ENCODE assay signal across 9 mouse cellular contexts in genomic region chr11:108223154-108223553, GRCm38 (mm10).
DNase-seq lines count a peak whose midpoint lies in the region; ATAC-seq lines count a peak whose summit lies in the region.
"Had no signal": no experiment of that assay in that cellular context is flagged by ENCODE, and none has a peak within 500 bp of the region (broad histone marks: within the 10 kb centered on the region; RNA-seq: fewer than 3 reads in every experiment).

No protein-coding gene starts in this region.

- H3K9me3 ChIP-seq in midbrain, embryonic 16.5 days (replicated peaks; ENCODE audit: control insufficient read depth, low read length, poor library complexity, severe bottlenecking), result no peaks in the 10 kb centered on the region

- H3K4me1 ChIP-seq in brown adipose tissue, adult 24 weeks (ENCODE audit: control insufficient read depth, insufficient read depth, insufficient read length, low read length), result peaks cover 3% of the 10 kb centered on the region; the same call in 1 of the 2 replicates
- peaks cover 12% of the 10 kb centered on the region for H3K4me1 ChIP-seq in midbrain, embryonic 16.5 days (ENCODE audit: control insufficient read depth, insufficient read depth, low read length)

- no peaks in the 10 kb centered on the region for H3K36me3 ChIP-seq in midbrain, embryonic 16.5 days (ENCODE audit: control insufficient read depth, insufficient read depth, low read length)

- H3K27ac ChIP-seq in brown adipose tissue, adult 24 weeks (replicated peaks; ENCODE audit: low read depth, low read length), result peak overlapping the region; percentile 39; the same call in 1 of the 2 replicates
- H3K27ac ChIP-seq in midbrain, embryonic 16.5 days (ENCODE audit: low read length), result no peak overlapping the region
- H3K27ac ChIP-seq: kidney, postnatal 0 days had no signal

- no peak overlapping the region for H3K9ac ChIP-seq in midbrain, embryonic 16.5 days (ENCODE audit: low read depth, low read length)

- peak; percentile 27 for DNase-seq in left cerebral cortex, adult 11 months (ENCODE audit: low spot score)
- DNase-seq in left cerebral cortex, postnatal 4 days, result no peak
- DNase-seq in layer of hippocampus, adult 8-10 months (ENCODE audit: low spot score in 2 of 2), result peak; percentile 43 to 50
- DNase-seq in ovary, postnatal 36 days (ENCODE audit: low spot score), result no peak
- DNase-seq in adrenal gland, adult 8-10 months, result no peak

- 81% methylated on average over 6 of the region's 6 CpGs for WGBS in midbrain, embryonic 16.5 days

- no peak overlapping the region for H3K4me2 ChIP-seq in midbrain, embryonic 16.5 days (ENCODE audit: low read length)

- intact Hi-C loops in left cerebral cortex, postnatal 4 days (cut with DNase I), result no loop called here

- H3K4me3 ChIP-seq in brown adipose tissue, adult 24 weeks (ENCODE audit: insufficient read depth, low read depth, low read length), result no peak overlapping the region
- H3K4me3 ChIP-seq in midbrain, embryonic 16.5 days (ENCODE audit: low read depth, low read length), result no peak overlapping the region

- no peaks in the 10 kb centered on the region for H3K27me3 ChIP-seq in midbrain, embryonic 16.5 days (ENCODE audit: control insufficient read depth, insufficient read depth, low read depth, low read length)

- ATAC-seq in megakaryocyte, adult 5-6 weeks (ENCODE audit: poor library complexity, severe bottlenecking), result peak; percentile 75
- no peak for ATAC-seq in midbrain, embryonic 16.5 days

Comparison
In these comparisons a context has a peak if more than half of its experiments do, and no peak if none do; other contexts are left out.
1. DNase-seq: peak in left cerebral cortex, adult 11 months (single experiment) and layer of hippocampus, adult 8-10 months (2 of 2); none in left cerebral cortex, postnatal 4 days (single experiment), ovary, postnatal 36 days (single experiment) and adrenal gland, adult 8-10 months (single experiment).